Mouse (Mus musculus) G1E (cell line): ENCODE measurements around the gene Cldn3.

Experiments used
- CTCF ChIP-seq: IDR thresholded peaks from 2 replicates; pipeline ENCODE4 v1.5.1; 2012; ENCODE audit warnings: low read depth, low read length, inconsistent platforms, mixed read lengths
- GATA1 ChIP-seq: IDR thresholded peaks from 2 replicates; pipeline ENCODE4 v1.6.1; 2012; ENCODE audit warnings: borderline replicate concordance, low read length, inconsistent platforms, mixed read lengths
- POLR2AphosphoS5 ChIP-seq: IDR thresholded peaks from 2 replicates; pipeline ENCODE4 v1.6.1; 2012; ENCODE audit warnings: low read depth, low read length, inconsistent platforms; ENCODE audit not compliant: insufficient replicate concordance
- TAL1 ChIP-seq: conservative IDR thresholded peaks from 2 replicates; pipeline ENCODE4 v1.6.1; 2012; ENCODE audit warnings: low read depth, low read length, inconsistent platforms, mixed read lengths

GRCm38 (mm10) chr5:135034593-135034992, 48.6 kb downstream of the Cldn3 start:
- TF ChIP-seq CTCF (0 out of 2 replicates have a peak, but pooled peaks have one; percentile 9), TAL1 (no peak), POLR2AphosphoS5 (no peak), GATA1 (no peak)
